Mouse (Mus musculus) cerebellum, adult 9-10 months (tissue): ENCODE measurements at regions not wholly inside any gene's neighbourhood (a gene's known extent, or its start where the extent isn't known, plus 50 kb on each side); places are given as distances from the start of the nearest gene placed in this dataset.

ENCODE experiments used
- DNase-seq: peaks from one replicate; pipeline ENCODE4 v3.0.0; 2022

GRCm38 (mm10) chr3:81279266-81279665, 243.1 kb downstream of the Pdgfc start:
- DNase-seq: peak; percentile 2

- DNase-seq: no peak
Measured at GRCm38 (mm10) chr3:81289762-81290161, 253.5 kb downstream of the Pdgfc start.

- DNase-seq: no peak
Measured at GRCm38 (mm10) chr3:81292404-81292803, 256.2 kb downstream of the Pdgfc start.

GRCm38 (mm10) chr3:81293186-81293819, 257.1 kb downstream of the Pdgfc start:
- no peak for DNase-seq

- no peak for DNase-seq
Measured at GRCm38 (mm10) chr3:81304017-81304791, 268.0 kb downstream of the Pdgfc start.

- no peak for DNase-seq
Measured at GRCm38 (mm10) chr3:81305412-81306165, 269.4 kb downstream of the Pdgfc start.

GRCm38 (mm10) chr3:81326866-81327265, 290.6 kb downstream of the Pdgfc start:
- no peak for DNase-seq

- no peak for DNase-seq
Measured at GRCm38 (mm10) chr3:81351739-81352138, 315.5 kb downstream of the Pdgfc start.

- DNase-seq: no peak
Measured at GRCm38 (mm10) chr3:81367918-81368317, 331.7 kb downstream of the Pdgfc start.

GRCm38 (mm10) chr3:81368642-81369041, 332.4 kb downstream of the Pdgfc start:
- no peak for DNase-seq

- no peak for DNase-seq
Measured at GRCm38 (mm10) chr3:81369742-81370141, 333.5 kb downstream of the Pdgfc start.

- no peak for DNase-seq
Measured at GRCm38 (mm10) chr3:81375990-81376389, 339.8 kb downstream of the Pdgfc start.

- DNase-seq: no peak
Measured at GRCm38 (mm10) chr3:81377466-81377865, 341.2 kb downstream of the Pdgfc start.

GRCm38 (mm10) chr3:81379362-81379761, 343.1 kb downstream of the Pdgfc start:
- no peak for DNase-seq

- no peak for DNase-seq
Measured at GRCm38 (mm10) chr3:81386931-81387330, 350.7 kb downstream of the Pdgfc start.

- DNase-seq: no peak
Measured at GRCm38 (mm10) chr3:81387634-81388033, 351.4 kb downstream of the Pdgfc start.

GRCm38 (mm10) chr3:81397212-81397611, 361.0 kb downstream of the Pdgfc start:
- no peak for DNase-seq

- DNase-seq: no peak
Measured at GRCm38 (mm10) chr3:81401028-81401427, 364.8 kb downstream of the Pdgfc start.

- DNase-seq: no peak
Measured at GRCm38 (mm10) chr3:81408914-81409313, 372.7 kb downstream of the Pdgfc start.

GRCm38 (mm10) chr3:81421875-81422274, 385.7 kb downstream of the Pdgfc start:
- no peak for DNase-seq

GRCm38 (mm10) chr3:81426765-81427164, 390.5 kb downstream of the Pdgfc start:
- DNase-seq: no peak
